Mouse (Mus musculus) heart, embryonic 14.5 days (tissue): Measurements from ENCODE around the gene Bola2. TPM values are rescaled to one million over a fixed set of nuclear protein-coding genes. Genes with fewer than 3 reads are reported as not detected.
A peak's percentile ranks its signal among the peaks of the same experiment; 100 is the strongest.

Source experiments
- ATAC-seq: fragments of 200-750 bp; cut with Nextera tagmentation; 2 replicates; pipeline ENCODE4 v1.8.0; 2017; ENCODE audit warnings: low read depth, moderate TSS enrichment; ENCODE audit not compliant: insufficient number of reproducible peaks, insufficient read depth, low FRiP score
- H3K27ac ChIP-seq, 2 experiments: fragments of 200-500 bp in 1 of 2; fragments of 300-500 bp in 1 of 2; sonication (generic) in 1 of 2; replicated peaks in 1 of 2; 2 replicates each; pipeline ENCODE4 v1.5.1; 2012 to 2014; ENCODE audit warnings: low read depth in 2 of 2, low read length in 2 of 2, control low read depth in 1 of 2, mild to moderate bottlenecking in 1 of 2, mixed read lengths in 1 of 2; ENCODE audit not compliant: control insufficient read depth in 1 of 2, insufficient read depth in 1 of 2
- H3K27me3 ChIP-seq: fragments of 300-500 bp; sonication (generic); 2 replicates; pipeline ENCODE4 v1.6.1; 2014; ENCODE audit warnings: mild to moderate bottlenecking, low read length, control low read depth; ENCODE audit not compliant: control insufficient read depth, insufficient read depth
- H3K36me3 ChIP-seq: fragments of 300-500 bp; sonication (generic); 2 replicates; pipeline ENCODE4 v1.6.1; 2014; ENCODE audit warnings: mild to moderate bottlenecking, control low read depth, low read length, mixed read lengths; ENCODE audit not compliant: control insufficient read depth, insufficient read depth
- H3K4me1 ChIP-seq, 2 experiments: fragments of 200-500 bp in 1 of 2; fragments of 300-500 bp in 1 of 2; sonication (generic) in 1 of 2; 2 replicates each; pipeline ENCODE4 v1.6.1; 2012 to 2014; ENCODE audit warnings: low read length in 2 of 2, control low read depth in 1 of 2, mixed read lengths in 1 of 2; ENCODE audit not compliant: control insufficient read depth in 2 of 2, insufficient read depth in 2 of 2
- H3K4me2 ChIP-seq: fragments of 300-500 bp; sonication (generic); 2 replicates; pipeline ENCODE4 v1.6.1; 2014; ENCODE audit warnings: mild to moderate bottlenecking, low read length
- H3K4me3 ChIP-seq, 2 experiments: fragments of 200-500 bp in 1 of 2; fragments of 300-500 bp in 1 of 2; sonication (generic) in 1 of 2; 2 replicates each; pipeline ENCODE4 v1.5.1; 2012 to 2014; ENCODE audit warnings: low read length in 2 of 2, mild to moderate bottlenecking in 2 of 2, control low read depth in 1 of 2, low read depth in 1 of 2, moderate library complexity in 1 of 2; ENCODE audit not compliant: control insufficient read depth in 1 of 2, insufficient read depth in 1 of 2
- H3K9ac ChIP-seq: fragments of 300-500 bp; sonication (generic); 2 replicates; pipeline ENCODE4 v1.6.1; 2014; ENCODE audit warnings: mild to moderate bottlenecking, low read length
- H3K9me3 ChIP-seq: fragments of 300-500 bp; sonication (generic); 2 replicates; pipeline ENCODE4 v1.6.1; 2016; ENCODE audit warnings: low read length, control low read depth; ENCODE audit not compliant: control insufficient read depth
- WGBS: fragments of 180-500 bp; shearing (Covaris S2); extraction: QIAGEN DNeasy Blood & Tissue Kit; methylation state at CpG from one replicate; pipeline ENCODE4 v1.1.7; 2014; 5-methylcytosine and 5-hydroxymethylcytosine counted together
- polyA plus RNA-seq: library from polyadenylated mRNA; unstranded; fragments of >200 nt; fragmentation: Nextera tagmentation; extraction: Ambion mirVana; gene quantifications from 2 replicates; pipeline ENCODE4 v1.2.1, GENCODE M21; 2014

Gene Bola2
- polyA plus RNA-seq, 1 experiment from 2014 or later, result 102 TPM

GRCm38 (mm10) chr7:126689021-126689420, 6.2 kb upstream of the Bola2 start:
- H3K36me3 ChIP-seq, result peaks cover 28% of the 10 kb centered on the region
- ATAC-seq, result no peak
- H3K27ac ChIP-seq, result no peak overlapping the region
- peaks cover 8 to 12% of the 10 kb centered on the region in 2 experiments for H3K4me1 ChIP-seq
- H3K9ac ChIP-seq, result no peak overlapping the region
- no peaks in the 10 kb centered on the region for H3K9me3 ChIP-seq
- H3K4me3 ChIP-seq, result no peak overlapping the region
- H3K27me3 ChIP-seq, result no peaks in the 10 kb centered on the region
- no peak overlapping the region for H3K4me2 ChIP-seq
- WGBS, result 75% methylated on average over 3 of the region's 3 CpGs

GRCm38 (mm10) chr7:126690737-126691136, 4.5 kb upstream of the Bola2 start:
- 87% methylated on average over 3 of the region's 3 CpGs for WGBS

GRCm38 (mm10) chr7:126691676-126692075, 3.5 kb upstream of the Bola2 start:
- no peaks in the 10 kb centered on the region for H3K9me3 ChIP-seq
- no peak overlapping the region for H3K4me3 ChIP-seq
- H3K27me3 ChIP-seq, result no peaks in the 10 kb centered on the region
- no peak overlapping the region for H3K9ac ChIP-seq
- peaks cover 12 to 22% of the 10 kb centered on the region in 2 experiments for H3K4me1 ChIP-seq
- ATAC-seq, result no peak
- H3K27ac ChIP-seq, result no peak overlapping the region
- no peak overlapping the region for H3K4me2 ChIP-seq
- peaks cover 28% of the 10 kb centered on the region for H3K36me3 ChIP-seq
- 80% methylated on average over 5 of the region's 5 CpGs for WGBS

More at GRCm38 (mm10) chr7:126690737-126691136, 4.5 kb upstream of the Bola2 start:
- H3K27me3 ChIP-seq, result no peaks in the 10 kb centered on the region
- no peak overlapping the region for H3K27ac ChIP-seq
- H3K9ac ChIP-seq, result no peak overlapping the region
- no peak for ATAC-seq
- no peaks in the 10 kb centered on the region for H3K9me3 ChIP-seq
- H3K4me1 ChIP-seq, result peaks cover 12 to 18% of the 10 kb centered on the region in 2 experiments
- no peak overlapping the region for H3K4me2 ChIP-seq
- no peak overlapping the region for H3K4me3 ChIP-seq
- peaks cover 28% of the 10 kb centered on the region for H3K36me3 ChIP-seq

DNA sequence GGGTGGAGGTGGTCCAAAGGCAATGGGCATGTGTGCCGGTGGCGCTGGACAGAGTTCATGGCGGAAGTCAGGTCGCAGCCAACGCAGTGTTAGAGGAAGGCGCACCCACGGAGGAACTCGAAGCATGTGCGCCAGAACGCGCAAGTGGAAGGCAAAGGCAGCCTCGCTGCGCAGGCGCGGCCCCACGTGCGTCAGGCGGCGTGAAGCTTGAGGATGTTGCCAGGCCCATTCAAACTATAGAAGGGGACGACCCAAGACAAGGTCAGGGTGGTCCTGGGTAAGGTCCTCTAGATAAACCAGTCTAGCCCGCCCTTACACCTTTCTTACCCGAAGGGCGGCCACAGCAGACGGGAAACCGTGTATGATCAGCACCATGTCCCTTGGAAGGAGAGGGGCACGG, 2.8 kb upstream of the Bola2 start:
- no peak overlapping the region for H3K27ac ChIP-seq
- 92% methylated on average over 26 of the region's 26 CpGs for WGBS
- no peaks in the 10 kb centered on the region for H3K9me3 ChIP-seq
- H3K36me3 ChIP-seq, result peaks cover 28% of the 10 kb centered on the region
- no peaks in the 10 kb centered on the region for H3K27me3 ChIP-seq
- no peak for ATAC-seq
- no peak overlapping the region for H3K4me2 ChIP-seq
- no peak overlapping the region for H3K9ac ChIP-seq
- peaks cover 12 to 19% of the 10 kb centered on the region in 2 experiments for H3K4me1 ChIP-seq
- no peak overlapping the region for H3K4me3 ChIP-seq

DNA sequence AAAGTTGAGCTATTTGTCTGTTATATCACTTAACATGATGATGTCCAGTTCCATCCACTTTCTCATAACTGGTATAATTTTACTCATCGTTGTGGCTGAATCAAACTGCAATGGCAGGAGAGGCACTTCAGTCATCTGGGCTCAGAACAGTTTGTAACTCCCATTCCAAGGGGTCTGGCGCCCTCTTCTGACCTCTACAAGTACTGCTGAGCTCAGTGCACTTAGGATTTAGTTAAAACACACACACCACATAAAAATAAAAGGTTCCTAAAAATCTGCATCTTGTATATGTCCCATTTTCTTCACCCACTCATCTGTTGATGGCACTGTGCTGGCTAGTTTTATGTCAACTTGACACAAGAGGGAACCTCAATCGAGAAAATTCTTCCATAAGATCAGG, 1.9 kb upstream of the Bola2 start:
- Histone ChIP-seq H3K4me3 (no peak overlapping the region), H3K9me3 (no peaks in the 10 kb centered on the region), H3K9ac (no peak overlapping the region), H3K27ac (no peak overlapping the region), H3K4me2 (no peak overlapping the region), H3K27me3 (no peaks in the 10 kb centered on the region), H3K36me3 (peaks cover 28% of the 10 kb centered on the region), H3K4me1 (peaks cover 8 to 15% of the 10 kb centered on the region in 2 experiments)
- no peak for ATAC-seq
- WGBS, result 38% methylated on average over 3 of the region's 3 CpGs

- WGBS, result 83% methylated on average over 7 of the region's 7 CpGs
- peaks cover 8 to 15% of the 10 kb centered on the region in 2 experiments for H3K4me1 ChIP-seq
Measured at GRCm38 (mm10) chr7:126693781-126694180, 1.4 kb upstream of the Bola2 start.

DNA sequence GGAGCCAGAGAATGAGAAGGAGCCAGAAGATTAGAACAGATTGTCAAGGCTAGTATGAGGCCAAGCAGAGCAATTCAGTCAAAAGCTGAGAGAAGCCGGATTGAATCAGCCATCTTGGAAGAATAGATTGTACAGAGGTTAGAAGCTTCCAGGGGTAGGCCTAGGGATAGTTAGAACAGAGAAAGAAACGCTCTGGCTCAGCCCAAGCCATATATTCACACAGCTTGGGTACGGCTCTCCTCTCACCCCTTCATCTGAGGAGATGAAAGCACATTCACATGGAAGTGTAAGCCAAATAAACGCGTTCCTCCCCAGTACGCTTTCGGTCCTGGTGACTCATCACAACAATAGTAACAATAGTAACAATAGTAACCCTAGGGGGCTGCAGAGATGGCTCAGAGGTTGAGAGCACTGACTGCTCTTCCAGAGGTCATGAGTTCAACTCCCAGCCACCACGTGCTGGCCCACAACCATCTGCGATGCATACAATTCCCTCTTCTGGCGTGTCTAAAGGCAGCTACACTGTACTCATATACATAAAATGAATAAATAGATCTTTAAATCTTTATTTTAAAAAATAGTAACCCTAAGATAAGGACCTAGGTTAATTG, 655 bp upstream of the Bola2 start:
- no peak for ATAC-seq
- Histone ChIP-seq H3K9ac (peak overlapping the region; percentile 92), H3K9me3 (no peaks in the 10 kb centered on the region), H3K4me1 (peaks cover 10 to 15% of the 10 kb centered on the region in 2 experiments), H3K4me3 (peak overlapping the region; percentile 12 to 77; a peak in 3 of 4 replicates), H3K27me3 (no peaks in the 10 kb centered on the region), H3K27ac (peak overlapping the region in 1 of 2 experiments; percentile 93; a peak in 1 of 4 replicates), H3K36me3 (peaks cover 28% of the 10 kb centered on the region), H3K4me2 (peak overlapping the region; percentile 69)
- WGBS, result 58% methylated on average over 10 of the region's 10 CpGs

More at GRCm38 (mm10) chr7:126693781-126694180, 1.4 kb upstream of the Bola2 start:
- H3K4me2 ChIP-seq, result no peak overlapping the region
- no peak overlapping the region for H3K9ac ChIP-seq
- ATAC-seq, result no peak
- no peak overlapping the region for H3K4me3 ChIP-seq
- no peak overlapping the region for H3K27ac ChIP-seq
- H3K27me3 ChIP-seq, result no peaks in the 10 kb centered on the region
- no peaks in the 10 kb centered on the region for H3K9me3 ChIP-seq
- H3K36me3 ChIP-seq, result peaks cover 28% of the 10 kb centered on the region
